Mouse (Mus musculus): ENCODE measurements around the gene Olfr373. TPM values are rescaled to one million over a fixed set of nuclear protein-coding genes. Genes with fewer than 3 reads are reported as not detected.
"Not testable (repeated sequence)": the region's sequence is repeated elsewhere in the genome, so short reads cannot be mapped to it uniquely, and the experiment has no call there.

Olfr373 gene
- polyA plus RNA-seq, 1 experiment from 2014 or later: not detected

DNA sequence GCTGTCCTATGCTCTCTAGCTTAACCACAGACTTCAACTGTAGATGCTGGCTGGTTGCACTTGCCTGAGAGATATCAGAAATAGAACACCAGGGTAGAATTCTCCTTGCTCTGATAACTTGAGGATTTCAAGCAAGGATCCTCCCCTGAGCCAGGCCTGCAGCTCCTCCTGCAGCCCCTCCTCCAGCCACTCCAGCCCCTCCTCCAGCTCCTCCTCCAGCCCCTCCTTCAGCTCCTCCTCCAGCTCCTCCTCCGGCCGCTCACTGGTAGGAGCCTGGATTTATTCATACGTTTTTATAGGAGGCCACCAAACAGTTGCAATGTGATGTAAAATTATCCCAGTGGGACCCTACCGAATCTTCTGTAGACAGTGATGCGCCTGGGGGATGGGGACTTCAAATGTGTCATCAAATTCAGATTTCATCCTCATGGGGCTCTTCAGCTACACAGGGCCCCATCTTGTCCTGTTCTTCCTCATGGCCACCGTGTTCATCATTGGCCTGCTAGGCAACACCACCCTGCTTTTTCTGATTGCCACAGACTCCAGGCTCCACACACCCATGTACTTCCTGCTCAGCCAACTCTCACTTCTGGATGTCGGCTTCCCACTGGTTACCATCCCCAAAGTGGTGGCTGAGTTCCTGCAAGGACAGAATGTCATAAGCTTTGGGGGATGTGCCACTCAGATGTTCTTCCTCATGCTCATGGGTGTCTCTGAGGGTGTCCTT is 16.6 kb downstream of the Olfr373 start:
- WGBS (ENCODE audit: insufficient replicate concordance): 55% methylated on average over 6 of the region's 7 CpGs
- not testable (repeated sequence) for H3K4me2 ChIP-seq; H3K9me3 ChIP-seq (replicated peaks; ENCODE audit: control insufficient read depth, low read length); H3K36me3 ChIP-seq (ENCODE audit: control insufficient read depth, insufficient read depth, low read length); H3K27ac ChIP-seq (ENCODE audit: low read depth, low read length); H3K27me3 ChIP-seq (ENCODE audit: control insufficient read depth, insufficient read depth, low read length); H3K9ac ChIP-seq (ENCODE audit: low read depth, low read length); ATAC-seq (replicated peaks; ENCODE audit: insufficient number of reproducible peaks, low FRiP score, low TSS enrichment); H3K4me3 ChIP-seq (ENCODE audit: low read depth, low read length); H3K4me1 ChIP-seq (ENCODE audit: control insufficient read depth, insufficient read depth, low read length)

DNA sequence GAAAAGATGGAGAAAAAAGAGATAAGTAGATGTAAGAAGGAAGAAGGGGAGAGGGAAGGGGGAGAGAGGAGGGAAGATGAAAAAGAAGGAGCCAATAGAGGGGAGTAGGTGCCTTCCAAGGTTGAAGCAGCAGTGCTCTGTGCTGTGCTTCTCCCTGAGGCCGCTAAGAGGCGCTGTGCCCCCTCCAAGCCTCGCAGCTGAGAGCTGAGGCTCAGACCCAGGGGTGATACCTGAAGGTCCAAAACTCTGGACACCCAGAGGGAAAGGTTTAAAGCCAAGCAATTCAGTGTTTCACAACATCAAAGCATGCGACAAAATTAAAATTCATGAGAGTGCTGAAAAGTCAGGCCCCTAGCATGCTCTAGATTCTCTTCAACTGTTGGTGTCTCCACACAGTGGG is 22.2 kb downstream of the Olfr373 start:
- H3K4me3 ChIP-seq (ENCODE audit: low read depth, low read length): no peak overlapping the region
- no peak for ATAC-seq (replicated peaks; ENCODE audit: insufficient number of reproducible peaks, low FRiP score, low TSS enrichment)
- no peaks in the 10 kb centered on the region for H3K36me3 ChIP-seq (ENCODE audit: control insufficient read depth, insufficient read depth, low read length)
- no peak overlapping the region for H3K27ac ChIP-seq (ENCODE audit: low read depth, low read length)
- no peaks in the 10 kb centered on the region for H3K9me3 ChIP-seq (replicated peaks; ENCODE audit: control insufficient read depth, low read length)
- no peaks in the 10 kb centered on the region for H3K27me3 ChIP-seq (ENCODE audit: control insufficient read depth, insufficient read depth, low read length)
- WGBS (ENCODE audit: insufficient replicate concordance): 21% methylated on average over 4 of the region's 4 CpGs
- H3K9ac ChIP-seq (ENCODE audit: low read depth, low read length): no peak overlapping the region
- H3K4me2 ChIP-seq: no peak overlapping the region
- no peaks in the 10 kb centered on the region for H3K4me1 ChIP-seq (ENCODE audit: control insufficient read depth, insufficient read depth, low read length)

GRCm38 (mm10) chr8:72106740-72107139 is 23.8 kb downstream of the Olfr373 start, which contains the start of gene Olfr374:
Gene Olfr374, plus strand, starts transcription at chr8:72107040.
- 82% methylated on average over 3 of the region's 3 CpGs for WGBS (ENCODE audit: insufficient replicate concordance)
- no peak for ATAC-seq (replicated peaks; ENCODE audit: insufficient number of reproducible peaks, low FRiP score, low TSS enrichment)
- Histone ChIP-seq H3K36me3 (ENCODE audit: control insufficient read depth, insufficient read depth, low read length) (no peaks in the 10 kb centered on the region), H3K9ac (ENCODE audit: low read depth, low read length) (no peak within 1 kb of the TSS), H3K27ac (ENCODE audit: low read depth, low read length) (no peak within 1 kb of the TSS), H3K27me3 (ENCODE audit: control insufficient read depth, insufficient read depth, low read length) (no peaks in the 10 kb centered on the region), H3K4me3 (ENCODE audit: low read depth, low read length) (no peak within 1 kb of the TSS), H3K4me1 (ENCODE audit: control insufficient read depth, insufficient read depth, low read length) (no peaks in the 10 kb centered on the region), H3K9me3 (replicated peaks; ENCODE audit: control insufficient read depth, low read length) (no peaks in the 10 kb centered on the region), H3K4me2 (no peak within 1 kb of the TSS)

DNA sequence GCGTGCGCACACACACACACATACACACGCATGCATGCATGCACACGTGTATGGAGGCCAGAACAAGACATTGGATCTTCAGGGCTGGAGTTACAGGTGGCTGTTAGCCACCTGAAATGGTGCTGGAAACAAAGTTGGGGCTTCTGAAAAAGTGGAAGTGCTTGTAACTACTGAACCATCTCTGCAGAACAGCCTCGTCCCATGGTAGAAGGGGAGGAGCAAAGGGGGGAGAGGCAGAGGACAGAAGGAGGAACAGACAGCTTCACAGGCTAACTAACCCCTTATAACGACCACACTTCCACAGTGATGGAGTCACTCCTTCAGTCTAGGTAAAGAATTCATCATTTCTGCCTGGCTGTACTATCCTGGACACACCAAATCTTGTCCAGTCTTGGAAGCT is 27.9 kb downstream of the Olfr373 start:
- H3K9me3 ChIP-seq (replicated peaks; ENCODE audit: control insufficient read depth, low read length): no peaks in the 10 kb centered on the region
- H3K4me2 ChIP-seq: no peak overlapping the region
- H3K27me3 ChIP-seq (ENCODE audit: control insufficient read depth, insufficient read depth, low read length): no peaks in the 10 kb centered on the region
- WGBS (ENCODE audit: insufficient replicate concordance): 68% methylated on average over 6 of the region's 6 CpGs
- no peaks in the 10 kb centered on the region for H3K36me3 ChIP-seq (ENCODE audit: control insufficient read depth, insufficient read depth, low read length)
- no peak overlapping the region for H3K4me3 ChIP-seq (ENCODE audit: low read depth, low read length)
- no peak overlapping the region for H3K9ac ChIP-seq (ENCODE audit: low read depth, low read length)
- H3K4me1 ChIP-seq (ENCODE audit: control insufficient read depth, insufficient read depth, low read length): no peaks in the 10 kb centered on the region
- no peak for ATAC-seq (replicated peaks; ENCODE audit: insufficient number of reproducible peaks, low FRiP score, low TSS enrichment)
- H3K27ac ChIP-seq (ENCODE audit: low read depth, low read length): no peak overlapping the region

DNA sequence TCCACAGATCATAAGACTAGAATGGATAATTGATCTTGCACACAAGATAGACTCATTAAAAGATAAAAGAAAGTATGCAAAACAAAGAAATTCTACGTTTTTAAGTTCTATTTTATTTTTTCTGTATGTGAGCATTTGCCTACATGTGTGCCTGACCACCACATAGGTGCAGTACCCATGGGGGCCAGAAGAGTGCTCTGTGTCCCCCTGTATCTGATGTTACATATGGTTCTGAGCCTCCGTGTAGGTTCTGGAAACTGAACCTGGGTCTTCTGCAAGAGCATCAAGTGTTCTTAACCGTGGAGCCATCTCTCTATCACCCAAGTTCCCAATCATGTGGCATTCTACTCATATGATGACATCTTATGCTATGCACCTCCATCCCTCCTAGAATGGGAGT is 29.5 kb downstream of the Olfr373 start:
- WGBS (ENCODE audit: insufficient replicate concordance): 57% methylated on average over 3 of the region's 3 CpGs
- no peak overlapping the region for H3K27ac ChIP-seq (ENCODE audit: low read depth, low read length)
- H3K9me3 ChIP-seq (replicated peaks; ENCODE audit: control insufficient read depth, low read length): no peaks in the 10 kb centered on the region
- no peak for ATAC-seq (replicated peaks; ENCODE audit: insufficient number of reproducible peaks, low FRiP score, low TSS enrichment)
- no peak overlapping the region for H3K4me3 ChIP-seq (ENCODE audit: low read depth, low read length)
- no peaks in the 10 kb centered on the region for H3K36me3 ChIP-seq (ENCODE audit: control insufficient read depth, insufficient read depth, low read length)
- H3K4me2 ChIP-seq: no peak overlapping the region
- no peak overlapping the region for H3K9ac ChIP-seq (ENCODE audit: low read depth, low read length)
- H3K27me3 ChIP-seq (ENCODE audit: control insufficient read depth, insufficient read depth, low read length): no peaks in the 10 kb centered on the region
- no peaks in the 10 kb centered on the region for H3K4me1 ChIP-seq (ENCODE audit: control insufficient read depth, insufficient read depth, low read length)

- no peak overlapping the region for H3K4me3 ChIP-seq (ENCODE audit: low read depth, low read length)
- no peak overlapping the region for H3K27ac ChIP-seq (ENCODE audit: low read depth, low read length)
- no peak overlapping the region for H3K4me2 ChIP-seq
- WGBS (ENCODE audit: insufficient replicate concordance): 79% methylated on average over 2 of the region's 2 CpGs
- no peak overlapping the region for H3K9ac ChIP-seq (ENCODE audit: low read depth, low read length)
- H3K27me3 ChIP-seq (ENCODE audit: control insufficient read depth, insufficient read depth, low read length): no peaks in the 10 kb centered on the region
- ATAC-seq (replicated peaks; ENCODE audit: insufficient number of reproducible peaks, low FRiP score, low TSS enrichment): no peak
- H3K4me1 ChIP-seq (ENCODE audit: control insufficient read depth, insufficient read depth, low read length): no peaks in the 10 kb centered on the region
- no peaks in the 10 kb centered on the region for H3K9me3 ChIP-seq (replicated peaks; ENCODE audit: control insufficient read depth, low read length)
- no peaks in the 10 kb centered on the region for H3K36me3 ChIP-seq (ENCODE audit: control insufficient read depth, insufficient read depth, low read length)
Observed at GRCm38 (mm10) chr8:72115202-72115601, 32.2 kb downstream of the Olfr373 start.

- H3K4me2 ChIP-seq: no peak overlapping the region
- H3K36me3 ChIP-seq (ENCODE audit: control insufficient read depth, insufficient read depth, low read length): no peaks in the 10 kb centered on the region
- H3K9me3 ChIP-seq (replicated peaks; ENCODE audit: control insufficient read depth, low read length): no peaks in the 10 kb centered on the region
- no peak for ATAC-seq (replicated peaks; ENCODE audit: insufficient number of reproducible peaks, low FRiP score, low TSS enrichment)
- no peak overlapping the region for H3K9ac ChIP-seq (ENCODE audit: low read depth, low read length)
- H3K27me3 ChIP-seq (ENCODE audit: control insufficient read depth, insufficient read depth, low read length): no peaks in the 10 kb centered on the region
- no peak overlapping the region for H3K27ac ChIP-seq (ENCODE audit: low read depth, low read length)
- H3K4me1 ChIP-seq (ENCODE audit: control insufficient read depth, insufficient read depth, low read length): no peaks in the 10 kb centered on the region
- WGBS (ENCODE audit: insufficient replicate concordance): 44% methylated on average over 4 of the region's 4 CpGs
- no peak overlapping the region for H3K4me3 ChIP-seq (ENCODE audit: low read depth, low read length)
Observed at GRCm38 (mm10) chr8:72118616-72119015, 35.6 kb downstream of the Olfr373 start.

DNA sequence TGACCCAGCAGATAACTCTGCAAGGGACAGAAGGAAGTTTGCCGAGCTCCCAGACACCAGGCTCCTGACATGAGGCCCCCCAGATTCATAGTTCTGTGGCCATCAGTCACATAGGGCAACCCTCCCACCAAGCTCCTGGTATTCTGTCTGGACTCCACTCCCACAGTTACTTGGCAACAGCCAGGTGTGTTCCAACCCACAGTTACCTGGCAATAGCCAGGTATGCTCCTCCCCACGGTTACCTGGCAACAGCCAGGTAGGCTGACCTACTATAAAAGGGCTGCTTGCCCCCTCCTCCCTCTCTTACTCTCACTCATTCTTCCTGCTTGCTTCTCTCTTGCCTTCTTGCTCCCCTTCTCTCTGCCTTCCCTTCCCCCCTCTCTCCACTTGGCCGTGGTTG is 38.5 kb downstream of the Olfr373 start:
- H3K27me3 ChIP-seq (ENCODE audit: control insufficient read depth, insufficient read depth, low read length); ATAC-seq (replicated peaks; ENCODE audit: insufficient number of reproducible peaks, low FRiP score, low TSS enrichment); H3K9me3 ChIP-seq (replicated peaks; ENCODE audit: control insufficient read depth, low read length); H3K36me3 ChIP-seq (ENCODE audit: control insufficient read depth, insufficient read depth, low read length); H3K4me2 ChIP-seq; H3K9ac ChIP-seq (ENCODE audit: low read depth, low read length); H3K4me1 ChIP-seq (ENCODE audit: control insufficient read depth, insufficient read depth, low read length); H3K27ac ChIP-seq (ENCODE audit: low read depth, low read length); H3K4me3 ChIP-seq (ENCODE audit: low read depth, low read length): not testable (repeated sequence)
- WGBS (ENCODE audit: insufficient replicate concordance): 45% methylated on average over 3 of the region's 3 CpGs

DNA sequence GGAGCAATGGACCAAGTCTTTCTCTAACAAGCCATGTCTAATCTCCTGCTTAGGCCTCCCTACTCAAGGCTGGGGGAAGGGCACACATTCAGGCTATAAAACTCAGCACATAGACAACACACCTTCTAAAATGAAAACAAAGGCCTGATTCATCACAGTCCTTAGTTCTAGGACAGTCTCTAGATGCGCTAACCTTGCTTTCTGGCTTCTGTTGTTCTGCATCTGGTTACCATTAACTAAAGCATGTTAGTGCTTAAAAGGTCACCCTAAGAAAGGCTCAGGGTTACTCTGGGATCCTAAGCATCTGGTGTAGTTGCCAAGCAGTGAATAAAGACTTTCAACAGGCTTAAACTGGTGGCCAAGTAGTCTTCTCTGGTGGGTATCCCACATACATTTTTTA is 39.0 kb downstream of the Olfr373 start:
- ATAC-seq (replicated peaks; ENCODE audit: insufficient number of reproducible peaks, low FRiP score, low TSS enrichment): no peak

More for the DNA sequence above, 39.0 kb downstream of the Olfr373 start:
- Histone ChIP-seq H3K9ac (ENCODE audit: low read depth, low read length) (no peak overlapping the region), H3K9me3 (replicated peaks; ENCODE audit: control insufficient read depth, low read length) (no peaks in the 10 kb centered on the region), H3K27ac (ENCODE audit: low read depth, low read length) (no peak overlapping the region), H3K4me3 (ENCODE audit: low read depth, low read length) (no peak overlapping the region), H3K27me3 (ENCODE audit: control insufficient read depth, insufficient read depth, low read length) (no peaks in the 10 kb centered on the region), H3K36me3 (ENCODE audit: control insufficient read depth, insufficient read depth, low read length) (no peaks in the 10 kb centered on the region), H3K4me2 (no peak overlapping the region), H3K4me1 (ENCODE audit: control insufficient read depth, insufficient read depth, low read length) (no peaks in the 10 kb centered on the region)
- WGBS (ENCODE audit: insufficient replicate concordance): 88% methylated on average over 1 of the region's 1 CpGs
